ENCODE assay signal across 8 mouse cellular contexts in the genomic region with DNA sequence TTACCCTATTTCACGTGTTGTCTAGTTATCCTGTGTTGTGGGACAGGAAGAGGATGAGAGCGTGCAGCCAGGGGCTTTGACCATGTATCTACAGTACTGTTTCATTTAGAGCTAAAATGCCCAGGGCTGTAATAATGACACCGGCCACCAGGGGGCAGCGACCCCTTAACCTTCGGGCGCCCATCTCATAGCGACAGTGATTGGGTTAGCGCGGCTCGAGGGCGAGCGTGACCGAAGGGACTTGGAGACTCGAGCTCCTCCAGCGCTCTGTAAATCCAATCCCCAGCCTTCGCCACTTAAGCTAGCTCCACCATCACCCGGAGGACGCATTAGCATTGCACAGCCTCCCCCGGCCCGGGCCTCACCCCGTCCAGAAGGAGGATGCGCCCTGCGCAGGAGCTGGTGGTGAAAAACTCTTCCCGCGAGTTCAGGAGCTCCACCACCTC. TPM values are rescaled to one million over a fixed set of nuclear protein-coding genes. Genes with fewer than 3 reads are reported as not detected.
DNase-seq lines count a peak whose midpoint lies in the region; ATAC-seq and TF ChIP-seq lines count a peak whose summit lies in the region.

Gene Cryz (plus strand): TSS at position 224 of the 446 bp plus-strand sequence.

- peaks cover 28% of the 10 kb centered on the region for H3K36me3 ChIP-seq in embryonic facial prominence, embryonic 13.5 days
- no peaks in the 10 kb centered on the region for H3K36me3 ChIP-seq in heart, adult 2 months (ENCODE audit: control insufficient read depth, insufficient read depth, low read length)
- peaks cover 29% of the 10 kb centered on the region for H3K36me3 ChIP-seq in limb, embryonic 13.5 days
- H3K36me3 ChIP-seq in midbrain, embryonic 16.5 days (ENCODE audit: control insufficient read depth, insufficient read depth, low read length): no peaks in the 10 kb centered on the region; the same call in 1 of the 2 replicates

- TF ChIP-seq CTCF in heart, adult 2 months (IDR thresholded peaks at IDR 0.05): peak; percentile 88

- peak; percentile 89 for DNase-seq in 3134 (ENCODE audit: extremely low read depth, insufficient read length, low spot score)
- peak; percentile 92 to 94 for DNase-seq in adrenal gland, postnatal 36 days
- peak; percentile 90 to 94 for DNase-seq in heart, adult 2 months
- DNase-seq in kidney, adult 8-10 months: peak; percentile 88 to 96
- peak; percentile 86 to 91 for DNase-seq in spleen, postnatal 10 days (ENCODE audit: low spot score in 2 of 2)

- H3K4me1 ChIP-seq in embryonic facial prominence, embryonic 13.5 days: peaks cover 8% of the 10 kb centered on the region; the same call in 1 of the 2 replicates
- peaks cover 1% of the 10 kb centered on the region; the same call in 1 of the 2 replicates for H3K4me1 ChIP-seq in heart, adult 2 months (ENCODE audit: control insufficient read depth, insufficient read depth, low read length)
- peaks cover 11% of the 10 kb centered on the region for H3K4me1 ChIP-seq in limb, embryonic 13.5 days
- H3K4me1 ChIP-seq in midbrain, embryonic 16.5 days (ENCODE audit: control insufficient read depth, insufficient read depth, low read length): peaks cover 10% of the 10 kb centered on the region

- H3K4me2 ChIP-seq in embryonic facial prominence, embryonic 13.5 days: peak within 1 kb of the TSS; percentile 73
- peak within 1 kb of the TSS; percentile 73 for H3K4me2 ChIP-seq in limb, embryonic 13.5 days (replicated peaks)
- H3K4me2 ChIP-seq in midbrain, embryonic 16.5 days (ENCODE audit: low read length): peak within 1 kb of the TSS; percentile 89

- no peak; the same call in 1 of the 2 replicates for TF ChIP-seq EP300 in heart, adult 2 months (IDR thresholded peaks at IDR 0.05; ENCODE audit: insufficient read depth, low read depth, low read length)

- intact Hi-C loops in heart, adult 2 months (cut with DNase I): loop anchor here (2.0 kb wide), 1 partner anchor 496 kb away; the partner anchor contains the start of genes Fpgt and Lrriq3

- H3K4me3 ChIP-seq in embryonic facial prominence, embryonic 13.5 days: peak within 1 kb of the TSS; percentile 88
- peak within 1 kb of the TSS; percentile 97 for H3K4me3 ChIP-seq in heart, adult 2 months
- peak within 1 kb of the TSS; percentile 84 for H3K4me3 ChIP-seq in limb, embryonic 13.5 days
- peak within 1 kb of the TSS; percentile 83 for H3K4me3 ChIP-seq in midbrain, embryonic 16.5 days (ENCODE audit: low read depth, low read length)

- TF ChIP-seq POLR2A in heart, adult 2 months (IDR thresholded peaks at IDR 0.05; ENCODE audit: insufficient read depth, low read depth, low read length): peak; percentile 65; the same call in 1 of the 2 replicates

- under 1% methylated on average over 25 of the region's 25 CpGs for WGBS in embryonic facial prominence, embryonic 13.5 days
- WGBS in heart, adult 2 months: under 1% methylated on average over 25 of the region's 25 CpGs
- 0% methylated on average over 25 of the region's 25 CpGs for WGBS in limb, embryonic 13.5 days
- 0% methylated on average over 25 of the region's 25 CpGs for WGBS in midbrain, embryonic 16.5 days

- peak within 1 kb of the TSS; percentile 98 for H3K27ac ChIP-seq in embryonic facial prominence, embryonic 13.5 days
- H3K27ac ChIP-seq in heart, adult 2 months: peak within 1 kb of the TSS; percentile 91
- peak within 1 kb of the TSS; percentile 96 for H3K27ac ChIP-seq in limb, embryonic 13.5 days
- H3K27ac ChIP-seq in midbrain, embryonic 16.5 days (ENCODE audit: low read length): peak within 1 kb of the TSS; percentile 96

- ATAC-seq in embryonic facial prominence, embryonic 13.5 days (ENCODE audit: insufficient number of reproducible peaks, insufficient read depth, low FRiP score, low TSS enrichment, low read depth): peak; percentile 80
- ATAC-seq in limb, embryonic 13.5 days (ENCODE audit: low FRiP score, low read depth): peak; percentile 85
- ATAC-seq in midbrain, embryonic 16.5 days: peak; percentile 90

- H3K27me3 ChIP-seq in embryonic facial prominence, embryonic 13.5 days: no peaks in the 10 kb centered on the region
- H3K27me3 ChIP-seq in heart, adult 2 months (ENCODE audit: control insufficient read depth, insufficient read depth, low read length): no peaks in the 10 kb centered on the region
- no peaks in the 10 kb centered on the region for H3K27me3 ChIP-seq in limb, embryonic 13.5 days
- no peaks in the 10 kb centered on the region for H3K27me3 ChIP-seq in midbrain, embryonic 16.5 days (ENCODE audit: control insufficient read depth, insufficient read depth, low read depth, low read length)

- H3K79me2 ChIP-seq in heart, adult 2 months (replicated peaks; ENCODE audit: control insufficient read depth, insufficient read depth, low read length): no peaks in the 10 kb centered on the region

- H3K9me3 ChIP-seq in embryonic facial prominence, embryonic 13.5 days: no peaks in the 10 kb centered on the region
- H3K9me3 ChIP-seq in limb, embryonic 13.5 days: no peaks in the 10 kb centered on the region
- H3K9me3 ChIP-seq in midbrain, embryonic 16.5 days (replicated peaks; ENCODE audit: control insufficient read depth, low read length, poor library complexity, severe bottlenecking): no peaks in the 10 kb centered on the region

- H3K9ac ChIP-seq in embryonic facial prominence, embryonic 13.5 days: peak within 1 kb of the TSS; percentile 88
- H3K9ac ChIP-seq in heart, adult 2 months (ENCODE audit: low read depth, low read length): peak within 1 kb of the TSS; percentile 87
- H3K9ac ChIP-seq in limb, embryonic 13.5 days: peak within 1 kb of the TSS; percentile 88
- peak within 1 kb of the TSS; percentile 84 for H3K9ac ChIP-seq in midbrain, embryonic 16.5 days (ENCODE audit: low read depth, low read length)

RNA-seq across cellular contexts. Expression of gene Cryz, which starts in this region (rescaled TPM):
- 10 to 100 TPM; 18.3 to 20.4 TPM for total RNA-seq in adrenal gland, postnatal 36 days (2021)
- 22.4 and 23.7 TPM in 2 replicates for polyA plus RNA-seq in embryonic facial prominence, embryonic 13.5 days (2015; fragmentation: Nextera tagmentation; extraction: Ambion mirVana)
- total RNA-seq in heart, adult 2 months (2021): 10 to 100 TPM; 16.8 to 19.5 TPM
- 5.8 and 9.5 TPM in 2 replicates for polyA plus RNA-seq in heart, adult 2 months (2012; rRNA removed)
- 22.1 and 22.7 TPM in 2 replicates for polyA plus RNA-seq in limb, embryonic 13.5 days (2015; fragmentation: Nextera tagmentation; extraction: Ambion mirVana)
- polyA plus RNA-seq in midbrain, embryonic 16.5 days (2015; fragmentation: Nextera tagmentation; extraction: Ambion mirVana): 10.6 and 12.9 TPM in 2 replicates

Comparison
In these comparisons a context has a peak if more than half of its experiments do, and no peak if none do; other contexts are left out.
1. Peak in every context shown above with its lines: DNase-seq, ATAC-seq, H3K4me3 ChIP-seq and H3K27ac ChIP-seq.